Mouse (Mus musculus) embryonic facial prominence, embryonic 10.5 days (tissue): Measurements from ENCODE around the gene Frrs1l. TPM values are rescaled to one million over a fixed set of nuclear protein-coding genes. Genes with fewer than 3 reads are reported as not detected.

Experiments
- polyA plus RNA-seq: library from polyadenylated mRNA; unstranded; fragments of >200 nt; fragmentation: Nextera tagmentation; extraction: Ambion mirVana; gene quantifications from 2 replicates; pipeline ENCODE4 v1.2.1, GENCODE M21; 2016

The Frrs1l gene
- polyA plus RNA-seq, 1 experiment from 2014 or later = 1.4 TPM

Other genes starting within 250 kb of the Frrs1l start
- gene Actl7b, start 248.9 kb downstream of the Frrs1l start, polyA plus RNA-seq = not detected in 2 replicates
- gene Actl7a, start 247.0 kb downstream of the Frrs1l start, polyA plus RNA-seq = not detected in 2 replicates
- gene Elp1, start 188.1 kb downstream of the Frrs1l start, polyA plus RNA-seq = 92.5 and 92.9 TPM in 2 replicates
- 27.6 and 28.1 TPM in 2 replicates for gene Fam206a, start 188.0 kb downstream of the Frrs1l start, polyA plus RNA-seq
- gene Ctnnal1, start 125.2 kb downstream of the Frrs1l start, polyA plus RNA-seq = 37.1 and 39.4 TPM in 2 replicates
- gene Tmem245, start 43.0 kb downstream of the Frrs1l start, polyA plus RNA-seq = 14.2 and 14.9 TPM in 2 replicates
- gene Epb41l4b, start 153.0 kb upstream of the Frrs1l start, polyA plus RNA-seq = 1.2 and 1.4 TPM in 2 replicates